Mouse (Mus musculus): ENCODE results near the gene Tbcd. TPM values are rescaled to one million over a fixed set of nuclear protein-coding genes. Genes with fewer than 3 reads are reported as not detected.

The Tbcd gene
- total and polyA plus RNA-seq, 2 experiments from 2014 or later, result 57.1 to 102 TPM

DNA sequence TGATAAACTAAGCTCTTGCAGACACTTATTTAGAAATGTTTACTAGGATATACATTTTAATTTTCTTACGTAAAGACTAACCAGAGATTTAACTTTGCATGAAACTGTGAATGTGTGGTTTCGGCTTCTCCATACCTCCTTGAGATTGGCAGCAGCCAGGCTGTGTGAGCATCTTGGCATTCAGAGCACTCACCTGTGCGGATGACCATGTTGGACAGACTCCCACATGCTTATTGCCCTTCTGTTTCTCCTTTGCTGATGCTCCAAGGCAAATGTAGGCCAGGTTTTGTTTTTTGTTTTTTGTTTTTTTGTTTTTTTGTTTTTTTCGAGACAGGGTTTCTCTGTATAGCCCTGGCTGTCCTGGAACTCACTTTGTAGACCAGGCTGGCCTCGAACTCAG lies 111.6 kb downstream of the Tbcd start:
- Histone ChIP-seq H3K36me3 (ENCODE audit: insufficient read depth, low read length) (no peaks in the 10 kb centered on the region; the same call in 1 of the 2 replicates), H3K4me1 (ENCODE audit: insufficient read depth, low read length) (no peaks in the 10 kb centered on the region), H3K9ac (replicated peaks; ENCODE audit: low read length) (no peak overlapping the region), H3K9me3 (ENCODE audit: low read length) (no peaks in the 10 kb centered on the region), H3K27me3 (ENCODE audit: insufficient read depth, low read length) (no peaks in the 10 kb centered on the region), H3K27ac (no peak overlapping the region), H3K4me3 (ENCODE audit: low read length) (no peak overlapping the region), H3K4me2 (ENCODE audit: low read depth, low read length) (no peak overlapping the region)
- DNase-seq (ENCODE audit: low spot score) (no peak), ATAC-seq (no peak)
- 90% methylated on average over 5 of the region's 5 CpGs for WGBS
- TF ChIP-seq CTCF (IDR thresholded peaks at IDR 0.05; ENCODE audit: low read depth), result no peak

DNA sequence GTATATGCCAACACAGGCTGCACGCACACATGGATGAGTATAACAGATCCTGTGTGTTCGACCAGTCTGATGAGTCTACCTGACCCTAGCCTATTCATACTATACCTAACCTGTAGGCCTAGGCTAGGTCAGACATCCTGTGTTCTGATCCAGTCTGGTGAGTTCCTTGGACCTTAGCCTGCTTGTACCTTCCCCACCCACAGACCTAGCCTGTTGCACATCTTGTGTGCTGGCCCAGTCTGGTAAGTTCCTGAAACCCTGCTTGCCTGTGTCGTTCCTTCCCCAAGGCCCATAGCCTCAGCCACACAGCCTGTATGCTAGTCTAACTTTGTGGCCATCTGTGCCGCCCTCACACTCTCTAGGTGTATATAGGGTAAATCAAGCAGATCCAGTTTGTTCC lies 112.5 kb downstream of the Tbcd start:
- Histone ChIP-seq H3K36me3 (ENCODE audit: insufficient read depth, low read length) (no peaks in the 10 kb centered on the region; the same call in 1 of the 2 replicates), H3K27me3 (ENCODE audit: insufficient read depth, low read length) (no peaks in the 10 kb centered on the region), H3K4me3 (ENCODE audit: low read length) (no peak overlapping the region), H3K27ac (no peak overlapping the region), H3K9me3 (ENCODE audit: low read length) (no peaks in the 10 kb centered on the region), H3K4me2 (ENCODE audit: low read depth, low read length) (no peak overlapping the region), H3K4me1 (ENCODE audit: insufficient read depth, low read length) (no peaks in the 10 kb centered on the region), H3K9ac (replicated peaks; ENCODE audit: low read length) (no peak overlapping the region)
- no peak for DNase-seq (ENCODE audit: low spot score)
- 92% methylated on average over 4 of the region's 4 CpGs for WGBS
- TF ChIP-seq CTCF (IDR thresholded peaks at IDR 0.05; ENCODE audit: low read depth), result no peak
- no peak for ATAC-seq

DNA sequence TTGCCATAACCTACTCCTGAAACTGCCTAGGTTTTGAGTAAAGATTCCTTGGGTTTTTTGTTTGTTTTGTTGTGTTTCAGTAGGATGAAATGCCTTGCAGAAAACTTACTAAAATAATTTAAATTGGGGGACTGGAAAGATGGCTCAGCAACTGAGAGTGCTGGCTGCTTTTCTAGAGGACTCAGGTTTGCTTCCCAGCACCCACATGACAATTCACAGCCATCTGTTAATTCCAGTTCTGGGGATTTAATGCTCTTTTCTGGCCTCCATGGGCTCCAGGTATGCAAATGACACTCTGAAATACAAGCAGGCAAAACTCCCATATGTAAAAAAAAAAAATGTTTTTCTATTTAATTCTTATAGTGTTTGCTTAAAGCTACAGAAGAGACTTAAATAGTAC lies 130.1 kb downstream of the Tbcd start:
- peaks cover 5% of the 10 kb centered on the region; the same call in 1 of the 2 replicates for H3K36me3 ChIP-seq (ENCODE audit: insufficient read depth, low read length)
- TF ChIP-seq CTCF (IDR thresholded peaks at IDR 0.05; ENCODE audit: low read depth), result no peak
- no peaks in the 10 kb centered on the region for H3K27me3 ChIP-seq (ENCODE audit: insufficient read depth, low read length)
- H3K9me3 ChIP-seq (ENCODE audit: low read length), result no peaks in the 10 kb centered on the region
- H3K4me2 ChIP-seq (ENCODE audit: low read depth, low read length), result no peak overlapping the region
- no peak overlapping the region for H3K27ac ChIP-seq
- no peak for DNase-seq (ENCODE audit: low spot score)
- H3K9ac ChIP-seq (replicated peaks; ENCODE audit: low read length), result no peak overlapping the region
- no peak overlapping the region for H3K4me3 ChIP-seq (ENCODE audit: low read length)
- no peak for ATAC-seq
- H3K4me1 ChIP-seq (ENCODE audit: insufficient read depth, low read length), result no peaks in the 10 kb centered on the region

DNA sequence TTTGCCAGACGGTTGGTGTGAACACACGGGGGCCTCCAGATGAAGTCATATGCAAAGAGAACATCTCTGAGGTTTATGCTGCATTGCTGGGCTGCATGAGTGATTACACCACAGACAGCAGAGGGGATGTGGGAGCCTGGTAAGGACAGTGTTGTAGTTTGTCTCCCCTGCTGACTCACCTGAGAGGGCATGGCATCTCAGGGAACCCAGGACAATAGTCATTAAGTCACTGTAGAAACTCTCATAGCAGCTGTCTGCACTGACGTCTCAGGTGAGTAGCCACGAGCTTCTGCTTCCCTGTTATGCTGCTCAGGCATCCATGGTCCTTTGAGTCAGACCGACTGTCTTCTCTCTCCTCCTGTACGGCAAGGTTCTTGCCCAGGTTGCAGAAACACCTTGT lies 145.5 kb downstream of the Tbcd start:
- Histone ChIP-seq H3K4me1 (ENCODE audit: insufficient read depth, low read length) (no peaks in the 10 kb centered on the region), H3K36me3 (ENCODE audit: insufficient read depth, low read length) (peaks cover 37% of the 10 kb centered on the region; the same call in 1 of the 2 replicates), H3K27me3 (ENCODE audit: insufficient read depth, low read length) (no peaks in the 10 kb centered on the region), H3K27ac (no peak overlapping the region), H3K4me2 (ENCODE audit: low read depth, low read length) (no peak overlapping the region), H3K9me3 (ENCODE audit: low read length) (no peaks in the 10 kb centered on the region), H3K9ac (replicated peaks; ENCODE audit: low read length) (no peak overlapping the region), H3K4me3 (ENCODE audit: low read length) (no peak overlapping the region)
- no peak for DNase-seq (ENCODE audit: low spot score)
- ATAC-seq, result no peak
- WGBS, result 79% methylated on average over 6 of the region's 6 CpGs
- TF ChIP-seq CTCF (IDR thresholded peaks at IDR 0.05; ENCODE audit: low read depth), result no peak

DNA sequence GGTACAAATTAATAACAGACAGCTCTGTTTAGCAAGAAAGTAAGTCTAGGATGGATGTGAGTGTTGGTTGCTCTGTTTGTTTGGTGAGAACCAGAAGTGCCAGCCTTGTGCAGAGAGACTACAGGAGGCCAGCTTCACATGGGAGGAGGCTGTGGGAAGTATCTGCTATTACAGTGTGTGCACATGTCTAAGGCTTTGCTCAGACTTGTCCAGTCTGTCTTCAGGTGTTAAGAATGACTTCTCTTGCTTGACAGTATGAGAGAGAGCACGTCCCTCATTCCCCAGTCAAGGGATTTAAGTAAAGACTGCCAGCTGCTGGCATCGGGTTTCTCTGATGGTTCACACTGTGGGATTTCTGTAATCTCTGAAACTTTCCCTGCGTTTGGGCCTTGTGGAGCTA lies 149.7 kb downstream of the Tbcd start:
- Histone ChIP-seq H3K36me3 (ENCODE audit: insufficient read depth, low read length) (peaks cover 47% of the 10 kb centered on the region), H3K9ac (replicated peaks; ENCODE audit: low read length) (no peak overlapping the region), H3K4me1 (ENCODE audit: insufficient read depth, low read length) (no peaks in the 10 kb centered on the region), H3K9me3 (ENCODE audit: low read length) (no peaks in the 10 kb centered on the region), H3K4me2 (ENCODE audit: low read depth, low read length) (no peak overlapping the region), H3K27ac (no peak overlapping the region), H3K4me3 (ENCODE audit: low read length) (no peak overlapping the region), H3K27me3 (ENCODE audit: insufficient read depth, low read length) (no peaks in the 10 kb centered on the region)
- DNase-seq (ENCODE audit: low spot score), result no peak
- no peak for ATAC-seq
- no peak for TF ChIP-seq CTCF (IDR thresholded peaks at IDR 0.05; ENCODE audit: low read depth)
- 82% methylated on average over 3 of the region's 3 CpGs for WGBS

DNA sequence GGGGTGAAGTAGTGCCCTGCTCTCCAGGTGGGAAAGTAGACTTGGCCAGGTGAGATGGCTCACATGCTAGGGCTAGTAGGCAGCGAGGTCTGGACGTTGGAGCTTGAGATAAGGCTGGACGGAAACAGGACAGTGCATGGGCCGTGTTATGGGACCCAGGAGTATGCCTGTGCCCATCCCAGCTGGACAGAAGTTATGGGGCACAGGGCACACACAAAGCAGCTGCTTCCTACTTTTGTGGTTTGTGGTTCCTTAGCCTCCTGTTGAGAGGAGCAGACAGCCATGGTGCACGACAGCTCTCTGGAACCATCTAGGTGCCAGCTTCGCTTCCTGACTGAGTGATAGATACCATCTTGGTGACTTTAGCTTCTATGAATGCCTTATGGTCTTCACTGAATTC lies 153.9 kb downstream of the Tbcd start:
- no peaks in the 10 kb centered on the region for H3K9me3 ChIP-seq (ENCODE audit: low read length)
- H3K4me2 ChIP-seq (ENCODE audit: low read depth, low read length), result no peak overlapping the region
- peaks cover 61% of the 10 kb centered on the region for H3K36me3 ChIP-seq (ENCODE audit: insufficient read depth, low read length)
- DNase-seq (ENCODE audit: low spot score) (no peak), ATAC-seq (no peak)
- no peaks in the 10 kb centered on the region for H3K27me3 ChIP-seq (ENCODE audit: insufficient read depth, low read length)
- no peak overlapping the region for H3K9ac ChIP-seq (replicated peaks; ENCODE audit: low read length)
- TF ChIP-seq CTCF (IDR thresholded peaks at IDR 0.05; ENCODE audit: low read depth), result no peak
- H3K27ac ChIP-seq, result no peak overlapping the region
- no peaks in the 10 kb centered on the region for H3K4me1 ChIP-seq (ENCODE audit: insufficient read depth, low read length)
- H3K4me3 ChIP-seq (ENCODE audit: low read length), result no peak overlapping the region
- WGBS, result 92% methylated on average over 6 of the region's 6 CpGs

GRCm38 (mm10) chr11:121610976-121611375 lies 159.2 kb downstream of the Tbcd start:
- TF ChIP-seq CTCF (IDR thresholded peaks at IDR 0.05; ENCODE audit: low read depth), result no peak
- Histone ChIP-seq H3K9ac (replicated peaks; ENCODE audit: low read length) (no peak overlapping the region), H3K4me3 (ENCODE audit: low read length) (no peak overlapping the region), H3K36me3 (ENCODE audit: insufficient read depth, low read length) (peaks cover 43% of the 10 kb centered on the region), H3K27me3 (ENCODE audit: insufficient read depth, low read length) (no peaks in the 10 kb centered on the region), H3K4me1 (ENCODE audit: insufficient read depth, low read length) (no peaks in the 10 kb centered on the region), H3K27ac (no peak overlapping the region), H3K9me3 (ENCODE audit: low read length) (no peaks in the 10 kb centered on the region), H3K4me2 (ENCODE audit: low read depth, low read length) (no peak overlapping the region)
- DNase-seq (ENCODE audit: low spot score) (no peak), ATAC-seq (no peak)

All from hindbrain, postnatal 0 days (tissue).